Mouse (Mus musculus): Measurements from ENCODE around the gene Ostm1.

Ostm1 gene

GRCm38 (mm10) chr10:42582566-42583110 lies 984 bp upstream of the Ostm1 start:
- DNase-seq (ENCODE audit: low spot score), result peak; percentile 49

GRCm38 (mm10) chr10:42583902-42584435 lies 347 bp downstream of the Ostm1 start:
- DNase-seq (ENCODE audit: low spot score), result no peak

GRCm38 (mm10) chr10:42584436-42584983 lies 888 bp downstream of the Ostm1 start:
- DNase-seq (ENCODE audit: low spot score), result no peak

GRCm38 (mm10) chr10:42585156-42585555 lies 1.5 kb downstream of the Ostm1 start:
- no peak for DNase-seq (ENCODE audit: low spot score)

- DNase-seq (ENCODE audit: low spot score), result no peak
Observed at GRCm38 (mm10) chr10:42585596-42586305, 2.1 kb downstream of the Ostm1 start.

GRCm38 (mm10) chr10:42587961-42588750 lies 4.5 kb downstream of the Ostm1 start:
- DNase-seq (ENCODE audit: low spot score), result no peak

GRCm38 (mm10) chr10:42589505-42589904 lies 5.9 kb downstream of the Ostm1 start:
- DNase-seq (ENCODE audit: low spot score), result no peak

- no peak for DNase-seq (ENCODE audit: low spot score)
Observed at GRCm38 (mm10) chr10:42590261-42591184, 6.9 kb downstream of the Ostm1 start.

GRCm38 (mm10) chr10:42591185-42591992 lies 7.8 kb downstream of the Ostm1 start:
- DNase-seq (ENCODE audit: low spot score), result no peak

GRCm38 (mm10) chr10:42591993-42592686 lies 8.5 kb downstream of the Ostm1 start:
- no peak for DNase-seq (ENCODE audit: low spot score)

- DNase-seq (ENCODE audit: low spot score), result no peak
Observed at GRCm38 (mm10) chr10:42593201-42593600, 9.6 kb downstream of the Ostm1 start.

GRCm38 (mm10) chr10:42598615-42599014 lies 15.0 kb downstream of the Ostm1 start:
- no peak for DNase-seq (ENCODE audit: low spot score)

- peak; percentile 70 for DNase-seq (ENCODE audit: low spot score)
Observed at GRCm38 (mm10) chr10:42601556-42601955, 17.9 kb downstream of the Ostm1 start.

GRCm38 (mm10) chr10:42604874-42605273 lies 21.3 kb downstream of the Ostm1 start:
- DNase-seq (ENCODE audit: low spot score), result no peak

- DNase-seq (ENCODE audit: low spot score), result no peak
Observed at GRCm38 (mm10) chr10:42606757-42607156, 23.1 kb downstream of the Ostm1 start.

- no peak for DNase-seq (ENCODE audit: low spot score)
Observed at GRCm38 (mm10) chr10:42613075-42613474, 29.5 kb downstream of the Ostm1 start.

GRCm38 (mm10) chr10:42613639-42614381 lies 30.2 kb downstream of the Ostm1 start:
- no peak for DNase-seq (ENCODE audit: low spot score)

- DNase-seq (ENCODE audit: low spot score), result no peak
Observed at GRCm38 (mm10) chr10:42614766-42615165, 31.1 kb downstream of the Ostm1 start.

GRCm38 (mm10) chr10:42618291-42618690 lies 34.7 kb downstream of the Ostm1 start:
- no peak for DNase-seq (ENCODE audit: low spot score)
